Mouse (Mus musculus) left cerebral cortex, adult 8-10 months (tissue): ENCODE measurements around the gene Hes2. TPM values are rescaled to one million over a fixed set of nuclear protein-coding genes. Genes with fewer than 3 reads are reported as not detected.
A peak's percentile ranks its signal among the peaks of the same experiment; 100 is the strongest.

ENCODE experiments used
- DNase-seq, 2 experiments: peaks; one replicate each; pipeline ENCODE4 v3.0.0; 2022; ENCODE audit warnings: low spot score in 2 of 2
- total RNA-seq, 4 experiments: library from RNA; stranded (reverse); gene quantifications; 2 replicates each; pipeline ENCODE4 v1.2.4; 2022

Gene Hes2
- total RNA-seq, 4 experiments from 2014 or later, result not detected

DNA sequence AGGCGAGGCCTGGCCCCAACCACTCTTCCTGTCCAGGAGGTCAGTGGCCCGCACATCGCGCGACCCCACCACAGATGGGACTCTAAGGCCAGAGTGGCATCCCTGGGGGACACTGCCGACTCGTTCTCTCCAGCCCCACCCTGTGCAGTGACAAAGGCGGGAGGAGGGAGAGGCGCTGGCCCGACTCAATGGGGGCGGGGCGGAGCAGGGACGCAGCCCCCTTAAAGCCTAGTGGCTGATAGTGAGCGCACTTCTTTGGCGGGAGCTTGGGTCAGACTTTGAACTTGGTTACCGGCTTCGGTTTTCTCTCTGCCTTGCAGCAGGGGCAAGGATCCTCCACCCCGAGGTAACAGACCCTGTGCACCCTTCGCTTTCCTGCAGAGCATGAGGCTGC lies 615 bp downstream of the Hes2 start:
- DNase-seq, result no peak

DNA sequence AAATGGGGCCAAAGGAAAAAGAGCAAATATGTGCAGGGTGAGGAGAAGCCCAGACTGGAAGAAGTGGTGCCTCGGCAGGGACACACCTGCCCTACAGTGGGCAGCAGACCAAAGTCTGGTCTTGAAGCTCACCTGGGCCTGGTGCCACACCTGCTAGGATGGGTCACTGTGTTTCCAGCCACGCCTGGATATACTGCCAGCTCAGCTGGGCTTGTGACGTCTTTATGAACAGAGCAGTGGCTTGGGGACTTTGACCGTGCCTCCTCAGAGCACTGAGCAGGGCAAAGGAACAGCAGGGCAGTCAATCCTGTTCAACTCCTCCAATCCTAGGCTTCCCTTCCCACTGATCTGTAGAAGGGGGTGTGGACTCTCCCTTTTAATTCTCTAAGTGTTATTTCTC lies 2.1 kb downstream of the Hes2 start:
- no peak for DNase-seq

DNA sequence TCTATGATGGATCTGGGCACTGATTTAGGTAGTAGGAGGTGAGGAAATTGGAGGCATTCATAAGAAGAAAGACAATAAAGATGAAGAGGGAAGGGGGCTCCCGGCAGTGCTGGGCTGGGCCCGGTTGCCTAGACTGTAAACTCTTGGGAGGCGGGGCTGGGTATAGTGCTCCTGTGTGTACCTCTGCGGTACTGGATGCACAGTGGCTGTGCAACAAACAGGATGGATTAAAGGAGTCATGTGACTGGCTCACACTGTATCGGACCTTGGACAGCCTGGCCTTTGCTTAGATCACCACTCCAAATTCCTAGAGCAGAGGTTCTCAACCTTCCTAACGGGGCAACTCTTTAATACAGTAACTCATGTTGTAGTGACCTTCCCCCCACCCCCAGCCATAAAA lies 2.9 kb downstream of the Hes2 start:
- no peak for DNase-seq

GRCm38 (mm10) chr4:152162748-152163147 lies 4.1 kb downstream of the Hes2 start:
- no peak for DNase-seq

DNA sequence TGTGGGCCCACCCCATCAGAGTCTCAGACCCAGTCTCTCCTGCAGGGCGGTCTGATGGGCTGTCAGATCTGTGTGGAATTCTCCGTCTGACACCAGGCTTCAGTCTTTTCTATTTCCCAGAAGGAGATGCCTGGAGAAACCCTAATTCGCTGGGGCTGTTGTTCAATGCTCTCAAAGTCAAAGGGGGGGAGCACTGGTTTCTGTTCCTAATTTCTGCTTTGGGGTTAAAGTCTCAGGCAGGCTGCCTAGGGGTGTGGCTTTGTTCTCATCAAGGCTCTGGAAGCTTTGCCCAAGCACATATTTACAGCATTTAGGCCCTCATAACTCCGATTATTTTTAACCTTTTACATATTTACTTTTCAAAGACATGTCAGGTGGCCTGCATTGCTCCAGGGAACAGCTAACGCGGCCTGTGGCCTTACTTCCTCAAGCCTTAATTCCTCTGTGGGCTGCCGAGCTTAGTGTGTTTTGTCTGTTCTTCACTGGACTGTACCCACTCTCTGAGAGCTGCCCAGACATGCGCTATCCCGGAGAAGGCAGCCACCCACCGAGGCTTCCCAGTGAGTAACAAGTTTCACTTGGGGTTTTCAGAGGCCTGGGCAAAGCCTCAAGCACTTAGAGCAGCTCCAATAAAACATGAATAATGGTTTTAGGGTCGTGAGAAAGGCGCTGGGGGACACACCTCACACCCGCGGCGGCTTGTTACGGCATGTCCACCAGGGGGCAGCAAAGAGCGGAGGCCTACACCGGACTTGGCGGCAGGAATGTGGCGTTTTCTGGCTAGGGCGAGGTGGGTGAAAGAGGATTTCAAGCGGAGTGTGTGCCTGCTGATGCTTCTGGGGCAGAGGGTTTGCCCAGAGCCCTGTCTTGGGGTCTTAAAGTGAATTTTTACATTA lies 6.6 kb downstream of the Hes2 start:
- no peak for DNase-seq

DNA sequence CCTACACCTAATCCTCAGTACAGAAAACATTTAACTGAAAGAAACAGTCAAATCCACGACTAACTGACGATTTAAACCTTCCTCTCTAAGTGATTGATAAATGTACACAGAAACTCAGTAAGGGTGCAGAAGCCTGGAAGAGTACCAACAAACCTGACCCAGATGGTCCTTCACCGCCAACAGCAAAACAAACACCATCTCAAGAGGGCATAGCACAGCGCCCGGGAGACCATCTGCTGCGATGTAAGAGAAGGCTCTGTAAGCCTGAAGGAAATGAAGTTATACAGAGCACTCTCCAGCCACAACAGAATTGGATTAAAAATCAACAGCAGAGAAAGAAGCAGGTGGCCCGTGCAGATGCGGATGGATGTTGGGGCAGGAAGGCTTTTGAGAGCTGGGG lies 9.4 kb downstream of the Hes2 start:
- no peak for DNase-seq

- DNase-seq, result no peak
These were observed 10.4 kb downstream of the Hes2 start for GRCm38 (mm10) chr4:152169103-152169502.

GRCm38 (mm10) chr4:152170286-152170685 lies 11.6 kb downstream of the Hes2 start:
- DNase-seq, result no peak

- DNase-seq, result no peak
These were observed 12.9 kb downstream of the Hes2 start for GRCm38 (mm10) chr4:152171543-152171942.

- peak; percentile 58 to 80 for DNase-seq
These were observed 14.4 kb downstream of the Hes2 start for GRCm38 (mm10) chr4:152173041-152173440.

- no peak for DNase-seq
These were observed 15.3 kb downstream of the Hes2 start for GRCm38 (mm10) chr4:152173956-152174355.

- DNase-seq, result no peak
These were observed 18.0 kb downstream of the Hes2 start for GRCm38 (mm10) chr4:152176638-152177037.

- no peak for DNase-seq
These were observed 18.5 kb downstream of the Hes2 start for GRCm38 (mm10) chr4:152177174-152177536.

- DNase-seq, result peak; percentile 66 to 91
These were observed 19.1 kb downstream of the Hes2 start, which contains the start of gene Acot7 for GRCm38 (mm10) chr4:152177537-152178343. TSS of gene Acot7 (plus strand) at chr4:152178134.

DNA sequence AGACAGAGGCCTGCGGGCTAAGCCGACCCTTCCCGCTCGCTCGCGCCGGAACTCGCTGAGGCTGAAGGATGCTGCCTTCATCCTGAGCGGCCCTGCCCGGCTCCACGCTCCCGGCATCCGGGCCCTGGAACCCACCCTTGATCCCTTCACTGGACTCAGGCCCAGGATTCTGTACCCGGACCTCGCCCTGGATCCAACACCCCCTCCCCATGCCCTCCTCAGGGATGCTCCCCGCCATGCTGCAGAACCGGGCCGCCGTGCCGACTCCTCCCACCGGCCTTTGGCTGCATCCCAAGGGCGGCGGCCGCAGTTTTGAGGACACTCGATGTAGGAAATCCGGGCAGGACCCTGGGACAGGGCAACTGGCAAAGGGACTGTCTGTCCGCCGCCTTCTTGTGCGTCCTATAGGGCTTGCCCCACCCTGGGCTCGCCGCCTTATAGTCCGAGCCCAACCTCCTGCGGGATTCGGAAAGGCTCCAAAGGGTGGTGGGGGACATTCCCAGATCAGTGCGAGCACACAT lies 19.7 kb downstream of the Hes2 start:
- peak in 1 of 2 experiments; percentile 35 for DNase-seq

DNA sequence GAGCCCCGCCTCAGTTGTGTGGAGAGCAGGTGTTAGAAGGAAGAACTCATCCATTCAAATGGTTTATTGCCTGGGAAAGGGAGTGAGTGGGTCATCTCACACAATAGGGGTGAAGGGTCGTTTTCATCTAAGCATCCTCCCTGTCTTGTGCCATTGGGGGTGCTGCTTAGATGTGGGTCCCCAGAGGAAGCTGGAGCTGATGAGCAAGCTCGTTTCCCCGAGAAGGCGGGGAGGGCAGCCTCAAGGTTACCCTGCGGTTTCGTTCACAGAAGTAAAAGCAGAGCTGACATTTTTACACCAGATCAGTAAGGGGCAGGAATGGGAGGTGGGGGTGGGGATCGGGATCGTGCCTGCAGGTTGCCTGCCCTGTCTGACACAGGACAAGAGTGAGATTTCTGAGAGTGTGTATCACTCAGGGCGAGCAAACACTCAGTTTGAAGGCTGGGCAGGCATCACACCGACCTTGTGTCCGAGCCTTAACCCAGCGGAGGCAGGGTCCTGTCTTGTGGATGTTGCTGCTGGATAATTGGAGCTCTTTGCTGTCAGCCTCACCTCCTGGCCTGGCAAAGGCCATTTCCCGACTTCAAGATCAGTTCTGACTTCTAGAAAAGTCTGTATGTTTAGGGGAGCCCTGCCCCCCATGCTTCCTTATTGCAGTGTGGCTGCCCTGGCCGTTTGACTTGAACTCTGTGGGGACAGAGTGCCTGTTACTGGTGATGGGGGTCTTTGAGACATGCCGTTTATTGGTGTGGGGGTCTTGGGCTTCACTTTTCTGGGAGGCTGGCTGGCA lies 20.4 kb downstream of the Hes2 start:
- DNase-seq, result no peak

DNA sequence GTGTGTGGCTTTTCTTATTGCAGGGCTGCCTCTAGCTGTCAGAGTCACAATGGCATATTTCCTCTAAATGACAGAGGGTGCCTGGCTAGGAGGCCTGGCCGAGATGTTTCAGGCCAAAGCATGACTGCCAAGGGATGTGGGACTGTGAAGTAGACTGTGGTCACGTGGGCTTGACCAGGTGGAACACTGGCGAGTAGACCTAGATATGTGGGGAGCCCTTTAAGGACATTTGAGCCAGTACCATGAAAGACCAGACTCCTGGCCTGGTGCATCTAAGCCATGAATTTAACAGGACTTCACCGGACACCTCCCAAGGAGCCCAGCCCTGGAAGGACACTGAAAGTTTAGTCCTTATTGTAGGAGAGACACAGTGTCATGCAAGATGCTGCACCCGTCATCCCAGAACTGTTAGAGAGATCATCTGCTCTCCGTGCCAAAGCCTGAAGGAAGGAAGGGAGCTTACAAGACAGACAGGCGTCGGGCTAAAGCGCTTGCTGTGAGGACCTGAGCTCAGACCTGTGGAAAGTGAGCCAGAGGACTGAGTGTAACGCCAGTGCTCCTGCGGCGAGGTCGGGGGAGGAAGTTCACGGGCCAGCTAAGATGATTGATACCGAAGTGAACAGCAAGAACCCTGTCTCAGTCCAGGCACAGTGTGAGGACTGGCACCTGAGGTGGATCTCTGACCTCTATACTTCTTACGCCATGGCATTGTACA lies 21.4 kb downstream of the Hes2 start:
- no peak for DNase-seq

GRCm38 (mm10) chr4:152182205-152182604 lies 23.5 kb downstream of the Hes2 start:
- no peak for DNase-seq

- no peak for DNase-seq
These were observed 25.8 kb downstream of the Hes2 start for GRCm38 (mm10) chr4:152184353-152185035.

DNA sequence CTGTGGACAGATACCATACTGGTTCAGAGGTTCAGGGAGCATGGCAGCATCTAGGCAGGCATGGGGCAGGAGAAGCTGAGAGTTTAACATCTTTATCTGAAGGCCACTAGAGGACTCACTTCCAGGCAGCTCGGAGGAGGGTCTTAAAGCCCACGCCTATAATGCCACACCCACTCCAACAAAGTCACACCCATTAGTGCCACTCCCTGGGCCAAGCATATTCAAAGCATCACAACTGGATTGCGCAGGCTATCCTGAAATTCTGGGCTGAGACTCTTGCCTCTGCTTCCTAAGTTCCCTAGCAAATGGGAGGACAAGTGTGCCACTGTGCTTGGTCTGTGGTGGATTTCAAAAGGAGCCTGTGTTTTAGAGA lies 26.5 kb downstream of the Hes2 start:
- DNase-seq, result no peak
